Mouse (Mus musculus) liver, embryonic 14.5 days (tissue): ENCODE data around the gene Slc22a12.

Source experiments
- CTCF ChIP-seq: IDR thresholded peaks from 2 replicates; pipeline ENCODE4 v1.5.1; 2016; ENCODE audit warnings: antibody characterized with exemption, low read depth, control low read depth
- EP300 ChIP-seq: IDR thresholded peaks from 2 replicates; pipeline ENCODE4 v1.6.1; 2016; ENCODE audit warnings: antibody characterized with exemption, low read depth

DNA sequence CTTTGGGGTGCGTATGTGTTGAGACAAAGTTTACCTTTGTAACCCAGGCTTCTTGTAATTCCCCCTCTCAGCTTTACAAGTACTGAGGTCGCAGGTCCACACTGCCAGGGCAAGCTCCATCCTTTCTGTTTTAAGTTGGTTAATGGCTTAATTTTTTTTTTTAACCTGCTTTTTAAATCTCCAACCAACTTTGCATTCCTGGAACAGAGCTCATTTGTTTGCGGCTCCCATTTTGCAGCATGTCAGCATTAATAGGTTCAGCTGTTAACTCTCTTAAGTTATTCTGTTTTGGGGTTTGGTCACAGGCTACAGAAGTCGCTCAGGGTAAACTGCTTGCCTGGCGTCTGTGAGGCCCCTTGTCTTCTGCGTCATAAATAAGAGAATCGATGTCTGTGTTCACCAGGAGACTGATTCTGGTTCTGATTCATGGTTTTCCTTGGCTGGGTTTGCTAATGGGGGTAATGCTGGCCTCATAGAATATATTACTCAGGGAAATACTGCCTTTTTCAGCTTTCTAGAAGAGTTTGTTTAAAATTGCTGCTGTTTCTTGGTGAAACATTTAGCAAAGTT is 17.5 kb upstream of the Slc22a12 start:
- TF ChIP-seq EP300 (no peak), CTCF (no peak)
